Mouse (Mus musculus) thymus, adult 2 months (tissue): Measurements from ENCODE around the gene Pank4. TPM values are rescaled to one million over a fixed set of nuclear protein-coding genes. Genes with fewer than 3 reads are reported as not detected.

Experiments used
- DNase-seq: peaks from one replicate; pipeline ENCODE4 v3.0.0; 2021
- H3K27ac ChIP-seq: fragments of 200-500 bp; 2 replicates; pipeline ENCODE4 v1.5.1; 2012; ENCODE audit warnings: low read length, control low read depth; ENCODE audit not compliant: control insufficient read depth, insufficient read depth
- H3K27me3 ChIP-seq: fragments of 200-500 bp; 2 replicates; pipeline ENCODE4 v1.6.1; 2012; ENCODE audit warnings: mild to moderate bottlenecking, low read length, moderate library complexity, mixed read lengths; ENCODE audit not compliant: control insufficient read depth, insufficient read depth
- H3K36me3 ChIP-seq: fragments of 200-500 bp; 2 replicates; pipeline ENCODE4 v1.6.1; 2012; ENCODE audit warnings: mild to moderate bottlenecking, low read length, moderate library complexity; ENCODE audit not compliant: control insufficient read depth, insufficient read depth
- H3K4me1 ChIP-seq: fragments of 200-500 bp; replicated peaks from 2 replicates; pipeline ENCODE4 v1.6.1; 2012; ENCODE audit warnings: low read length; ENCODE audit not compliant: control insufficient read depth, insufficient read depth
- H3K4me3 ChIP-seq: fragments of 200-500 bp; 2 replicates; pipeline ENCODE4 v1.5.1; 2012; ENCODE audit warnings: mild to moderate bottlenecking, low read length, control low read depth, moderate library complexity; ENCODE audit not compliant: control insufficient read depth, insufficient read depth
- CTCF ChIP-seq: fragments of 200-500 bp; IDR thresholded peaks from 2 replicates; pipeline ENCODE4 v1.5.1; 2012; ENCODE audit warnings: mild to moderate bottlenecking, control low read depth, low read length, moderate library complexity, borderline replicate concordance; ENCODE audit not compliant: control insufficient read depth, poor library complexity, insufficient read depth; ENCODE audit errors: extremely low read depth
- POLR2A ChIP-seq: fragments of 200-500 bp; IDR thresholded peaks from 2 replicates; pipeline ENCODE4 v1.6.1; 2012; ENCODE audit warnings: mild to moderate bottlenecking, low read length, control low read depth, moderate library complexity; ENCODE audit not compliant: control insufficient read depth, poor library complexity, insufficient read depth; ENCODE audit errors: extremely low read depth
- WGBS: fragments of 180-500 bp; shearing (Covaris S2); methylation state at CpG from one replicate; pipeline ENCODE4 v1.1.7; 2018; 5-methylcytosine and 5-hydroxymethylcytosine counted together
- polyA plus RNA-seq: library from polyadenylated mRNA; depleted of rRNA; stranded (reverse); fragments of >200 nt; gene quantifications from 2 replicates; pipeline ENCODE4 v1.2.3, GENCODE M21; 2012

Gene Pank4
- polyA plus RNA-seq, 1 experiment = 155 TPM

GRCm38 (mm10) chr4:154933306-154933907 is 30.5 kb upstream of the Pank4 start:
- Histone ChIP-seq H3K4me3 (no peak overlapping the region), H3K36me3 (no peaks in the 10 kb centered on the region), H3K27ac (no peak overlapping the region), H3K27me3 (no peaks in the 10 kb centered on the region), H3K4me1 (peaks cover 39% of the 10 kb centered on the region)
- no peak for DNase-seq
- TF ChIP-seq CTCF (no peak), POLR2A (no peak)
- 95% methylated on average over 13 of the region's 13 CpGs for WGBS

GRCm38 (mm10) chr4:154934800-154935199 is 29.1 kb upstream of the Pank4 start:
- peaks cover 30% of the 10 kb centered on the region for H3K4me1 ChIP-seq
- H3K36me3 ChIP-seq = no peaks in the 10 kb centered on the region
- TF ChIP-seq POLR2A (no peak), CTCF (no peak)
- H3K27me3 ChIP-seq = no peaks in the 10 kb centered on the region
- 0 out of 2 replicates have a peak overlapping the region, but pooled peaks have one; percentile 19 for H3K27ac ChIP-seq
- no peak for DNase-seq
- H3K4me3 ChIP-seq = no peak overlapping the region
- WGBS = 96% methylated on average over 2 of the region's 2 CpGs

GRCm38 (mm10) chr4:154935788-154936187 is 28.1 kb upstream of the Pank4 start:
- H3K36me3 ChIP-seq = no peaks in the 10 kb centered on the region
- H3K4me1 ChIP-seq = peaks cover 30% of the 10 kb centered on the region
- no peaks in the 10 kb centered on the region for H3K27me3 ChIP-seq
- TF ChIP-seq POLR2A (no peak), CTCF (peak; percentile 61; the same call in 1 of the 2 replicates)
- H3K27ac ChIP-seq = peak overlapping the region; percentile 98
- 85% methylated on average over 7 of the region's 7 CpGs for WGBS
- H3K4me3 ChIP-seq = no peak overlapping the region
- DNase-seq = peak; percentile 71

- H3K27ac ChIP-seq = peak overlapping the region; percentile 98
- H3K27me3 ChIP-seq = no peaks in the 10 kb centered on the region
- DNase-seq = peak; percentile 69
- H3K4me1 ChIP-seq = peaks cover 30% of the 10 kb centered on the region
- TF ChIP-seq POLR2A (no peak), CTCF (no peak)
- WGBS = 13% methylated on average over 8 of the region's 8 CpGs
- no peaks in the 10 kb centered on the region for H3K36me3 ChIP-seq
- no peak overlapping the region for H3K4me3 ChIP-seq
These were observed 27.2 kb upstream of the Pank4 start for GRCm38 (mm10) chr4:154936542-154937255.

GRCm38 (mm10) chr4:154937746-154938145 is 26.2 kb upstream of the Pank4 start:
- TF ChIP-seq POLR2A = no peak
- TF ChIP-seq CTCF = no peak
- H3K27me3 ChIP-seq = no peaks in the 10 kb centered on the region
- no peak overlapping the region for H3K4me3 ChIP-seq
- peaks cover 30% of the 10 kb centered on the region for H3K4me1 ChIP-seq
- H3K27ac ChIP-seq = peak overlapping the region; percentile 36
- no peak for DNase-seq
- no peaks in the 10 kb centered on the region for H3K36me3 ChIP-seq
- WGBS = 92% methylated on average over 1 of the region's 1 CpGs

- Histone ChIP-seq H3K27ac (no peak overlapping the region), H3K4me1 (peaks cover 30% of the 10 kb centered on the region), H3K36me3 (no peaks in the 10 kb centered on the region), H3K27me3 (no peaks in the 10 kb centered on the region), H3K4me3 (no peak overlapping the region)
- TF ChIP-seq POLR2A (no peak), CTCF (no peak)
- no peak for DNase-seq
- WGBS = 94% methylated on average over 2 of the region's 2 CpGs
These were observed 23.8 kb upstream of the Pank4 start for GRCm38 (mm10) chr4:154940156-154940555.
